Mouse (Mus musculus) mouse embryonic stem cell (cell line): Measurements from ENCODE around the gene Keg1.
"Not testable (repeated sequence)": the region's sequence is repeated elsewhere in the genome, so short reads cannot be mapped to it uniquely, and the experiment has no call there.

ENCODE experiments used
- in situ Hi-C, 2 experiments: fragments of 300-500 bp; cut with MboI; formaldehyde crosslinking; loops; 1 replicate in 1 of 2; 3 replicates in 1 of 2; pipeline ENCODE4 v1.14.3; 2019 to 2020; ENCODE audit warnings: low sequenced_read_pairs in 2 of 2, low pct_unique_long_range_greater_than_20kb in 1 of 2, mixed read lengths in 1 of 2; ENCODE audit not compliant: unreplicated experiment in 1 of 2

Gene Keg1

GRCm38 (mm10) chr19:12695590-12695989 lies at the start of gene Keg1:
TSS of gene Keg1 (plus strand) at chr19:12695786.
- in situ Hi-C loops: no loop called here

- in situ Hi-C loops: no loop called here
These were observed 46.1 kb upstream of the Keg1 start for GRCm38 (mm10) chr19:12649511-12649910.

- in situ Hi-C loops: no loop called here
These were observed 29.4 kb upstream of the Keg1 start for GRCm38 (mm10) chr19:12666156-12666555.

- in situ Hi-C loops: not testable (repeated sequence)
These were observed 27.0 kb upstream of the Keg1 start for GRCm38 (mm10) chr19:12668601-12669000.

- in situ Hi-C loops: no loop called here
These were observed 25.4 kb upstream of the Keg1 start, which contains the start of gene Olfr1442 for GRCm38 (mm10) chr19:12670139-12670538. TSS of gene Olfr1442 (plus strand) at chr19:12670439.

- in situ Hi-C loops: no loop called here
These were observed 24.5 kb upstream of the Keg1 start for GRCm38 (mm10) chr19:12671051-12671450.

GRCm38 (mm10) chr19:12677812-12678211 lies 17.8 kb upstream of the Keg1 start, which contains the start of gene Olfr1443:
TSS of gene Olfr1443 (plus strand) at chr19:12678112.
- in situ Hi-C loops: no loop called here

GRCm38 (mm10) chr19:12684638-12685037 lies 10.9 kb upstream of the Keg1 start:
- in situ Hi-C loops: no loop called here

GRCm38 (mm10) chr19:12685231-12685630 lies 10.4 kb upstream of the Keg1 start:
- in situ Hi-C loops: no loop called here

GRCm38 (mm10) chr19:12696221-12696620 lies 635 bp downstream of the Keg1 start:
- in situ Hi-C loops: no loop called here

- in situ Hi-C loops: no loop called here
These were observed 12.9 kb downstream of the Keg1 start for GRCm38 (mm10) chr19:12708458-12708857.

- in situ Hi-C loops: no loop called here
These were observed 13.4 kb downstream of the Keg1 start for GRCm38 (mm10) chr19:12708986-12709385.

GRCm38 (mm10) chr19:12719189-12719588 lies 23.6 kb downstream of the Keg1 start:
- in situ Hi-C loops: no loop called here

- in situ Hi-C loops: no loop called here
These were observed 24.9 kb downstream of the Keg1 start for GRCm38 (mm10) chr19:12720463-12720862.

GRCm38 (mm10) chr19:12720919-12721318 lies 25.3 kb downstream of the Keg1 start:
- in situ Hi-C loops: not testable (repeated sequence)

GRCm38 (mm10) chr19:12721596-12721995 lies 26.0 kb downstream of the Keg1 start:
- in situ Hi-C loops: not testable (repeated sequence)

GRCm38 (mm10) chr19:12722308-12722707 lies 26.7 kb downstream of the Keg1 start:
- in situ Hi-C loops: no loop called here

GRCm38 (mm10) chr19:12725851-12726250 lies 30.3 kb downstream of the Keg1 start:
- in situ Hi-C loops: no loop called here

GRCm38 (mm10) chr19:12731036-12731435 lies 35.5 kb downstream of the Keg1 start:
- in situ Hi-C loops: no loop called here

- in situ Hi-C loops: no loop called here
These were observed 36.4 kb downstream of the Keg1 start for GRCm38 (mm10) chr19:12731950-12732349.

- in situ Hi-C loops: no loop called here
These were observed 60.7 kb downstream of the Keg1 start for GRCm38 (mm10) chr19:12756286-12756685.
